Mouse (Mus musculus) CH12.LX (cell line): Measurements from ENCODE around the gene Hist1h2bf.
"Not testable (repeated sequence)": the region's sequence is repeated elsewhere in the genome, so short reads cannot be mapped to it uniquely, and the experiment has no call there.

Experiments
- BHLHE40 ChIP-seq: IDR thresholded peaks from 2 replicates; pipeline ENCODE4 v1.6.1; 2011; ENCODE audit warnings: mild to moderate bottlenecking, low read depth, low read length, improper control_type of control experiment
- CHD2 ChIP-seq: IDR thresholded peaks from 2 replicates; pipeline ENCODE4 v1.6.1; 2011; ENCODE audit warnings: low read length, improper control_type of control experiment
- CTCF ChIP-seq, 2 experiments: IDR thresholded peaks in 1 of 2; conservative IDR thresholded peaks in 1 of 2; 2 replicates each; pipeline ENCODE4 v1.5.1; 2011 to 2012; ENCODE audit warnings: low read depth in 2 of 2, low read length in 2 of 2, improper control_type of control experiment in 1 of 2, inconsistent platforms in 1 of 2, mild to moderate bottlenecking in 1 of 2, moderate library complexity in 1 of 2
- E2F4 ChIP-seq: IDR thresholded peaks from 2 replicates; pipeline ENCODE4 v1.6.1; 2011; ENCODE audit warnings: low read depth, low read length, improper control_type of control experiment; ENCODE audit not compliant: insufficient replicate concordance
- EP300 ChIP-seq: IDR thresholded peaks from 2 replicates; pipeline ENCODE4 v1.6.1; 2011; ENCODE audit warnings: low read length, improper control_type of control experiment
- MAFK ChIP-seq: IDR thresholded peaks from 2 replicates; pipeline ENCODE4 v1.6.1; 2011; ENCODE audit warnings: low read length, improper control_type of control experiment; ENCODE audit not compliant: insufficient replicate concordance
- MEF2A ChIP-seq: IDR thresholded peaks from 2 replicates; pipeline ENCODE4 v1.6.1; 2014; ENCODE audit warnings: low read depth, mild to moderate bottlenecking, inconsistent platforms, low read length, improper control_type of control experiment, borderline replicate concordance
- MXI1 ChIP-seq: IDR thresholded peaks from 2 replicates; pipeline ENCODE4 v1.6.1; 2011; ENCODE audit warnings: mild to moderate bottlenecking, low read depth, low read length, improper control_type of control experiment
- POLR2A ChIP-seq: IDR thresholded peaks from 2 replicates; pipeline ENCODE4 v1.6.1; 2011; ENCODE audit warnings: low read depth, mild to moderate bottlenecking, improper control_type of control experiment, low read length
- ZC3H11A ChIP-seq: IDR thresholded peaks from 2 replicates; pipeline ENCODE4 v1.6.1; 2012; ENCODE audit warnings: low read depth, mild to moderate bottlenecking, inconsistent platforms, low read length, improper control_type of control experiment
- ZNF384 ChIP-seq: IDR thresholded peaks from 2 replicates; pipeline ENCODE4 v1.6.1; 2012; ENCODE audit warnings: low read depth, low read length, improper control_type of control experiment, inconsistent platforms

DNA sequence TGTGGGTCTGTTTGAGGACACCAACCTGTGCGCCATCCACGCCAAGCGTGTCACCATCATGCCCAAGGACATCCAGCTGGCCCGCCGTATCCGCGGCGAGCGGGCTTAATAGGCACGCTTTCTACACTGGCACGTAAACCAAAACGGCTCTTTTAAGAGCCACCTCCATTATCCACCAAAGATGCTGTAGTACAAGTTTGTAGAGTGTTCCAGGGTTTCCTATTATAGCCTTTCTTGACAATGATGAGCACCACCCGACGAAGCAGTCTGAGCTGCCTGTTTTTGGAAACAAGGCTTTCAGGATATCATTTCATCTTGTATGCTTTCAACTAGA, 29.2 kb downstream of the Hist1h2bf start:
- TF ChIP-seq CHD2; CTCF (conservative IDR thresholded peaks at IDR 0.05 in 1 of 2, IDR thresholded peaks at IDR 0.05 in 1 of 2; ENCODE audit: low read depth in 2 of 2, low read length in 2 of 2); ZC3H11A; MXI1; BHLHE40; EP300; E2F4; MAFK; ZNF384; MEF2A: not testable (repeated sequence)
- TF ChIP-seq POLR2A: peak; percentile 72; the same call in 1 of the 2 replicates
